In the genomic region with DNA sequence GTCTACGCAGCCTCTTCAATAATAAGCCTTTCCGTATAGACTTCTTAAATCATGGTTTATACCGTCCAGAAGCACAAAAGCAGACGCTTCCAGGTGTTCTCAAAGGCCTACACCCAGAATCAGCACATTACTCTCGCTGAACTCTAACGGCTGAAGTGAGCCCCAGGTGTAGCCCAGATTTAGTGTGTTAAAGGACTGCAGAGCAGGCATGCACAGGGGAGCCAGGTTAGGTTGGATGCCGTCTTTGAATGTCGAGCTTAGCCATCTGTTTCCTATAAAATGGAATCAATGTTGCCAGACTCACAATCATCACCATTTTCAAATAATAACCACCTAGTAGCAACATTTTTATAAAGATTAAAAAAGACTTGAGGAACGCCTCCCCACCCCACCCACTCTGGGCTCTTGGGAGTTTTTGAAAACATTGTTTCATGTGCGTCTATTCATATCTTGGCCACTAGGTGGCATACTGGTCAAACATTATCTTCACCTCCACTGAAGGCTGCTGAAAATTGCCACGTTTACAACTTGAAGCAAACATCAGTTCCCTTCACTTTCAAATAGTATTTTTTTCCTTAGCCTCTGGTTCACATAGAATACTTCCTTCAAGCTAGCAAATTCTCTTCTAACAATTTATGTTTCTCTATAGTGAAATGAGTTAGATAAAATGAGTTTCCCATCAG, we compare ENCODE assay signal across 8 mouse cellular contexts.
DNase-seq lines count a peak whose midpoint lies in the region; ATAC-seq and TF ChIP-seq lines count a peak whose summit lies in the region.

No protein-coding gene starts in this region.

- H3K27me3 ChIP-seq in forebrain, postnatal 0 days (ENCODE audit: insufficient read depth, low read length): no peaks in the 10 kb centered on the region
- no peaks in the 10 kb centered on the region for H3K27me3 ChIP-seq in kidney, embryonic 14.5 days (ENCODE audit: control insufficient read depth, insufficient read depth, low read length)

- peak; percentile 47 for DNase-seq in adrenal gland, postnatal 14 days
- DNase-seq in adrenal gland, postnatal 4 days (ENCODE audit: low spot score in 2 of 2): no peak
- DNase-seq in ES-E14 (ENCODE audit: low read depth, low spot score): peak; percentile 40
- peak; percentile 46 for DNase-seq in cerebellum, adult 9-10 months
- peak; percentile 87 for DNase-seq in forebrain, postnatal 0 days
- DNase-seq in lung, postnatal 10 days: peak; percentile 60
- peak; percentile 23 for DNase-seq in right cerebral cortex, postnatal 25 days

- no peak overlapping the region for H3K9ac ChIP-seq in ES-E14 (ENCODE audit: insufficient read depth, low read depth, low read length, poor library complexity, severe bottlenecking)
- no peak overlapping the region for H3K9ac ChIP-seq in forebrain, postnatal 0 days
- no peak overlapping the region for H3K9ac ChIP-seq in kidney, embryonic 14.5 days (ENCODE audit: low read depth, low read length)

- in situ Hi-C loops in ES-E14 (cut with MboI; ENCODE audit: low sequenced_read_pairs in 2 of 2, unreplicated experiment in 2 of 2): loop anchor here in 1 of 2 experiments (10.0 kb wide), 2 partner anchors 192 to 372 kb away; no protein-coding TSS in a partner anchor

- no peak overlapping the region for H3K4me3 ChIP-seq in ES-E14 (ENCODE audit: insufficient read depth in 1 of 2, low read depth in 1 of 2, low read length in 2 of 2, poor library complexity in 1 of 2, severe bottlenecking in 1 of 2)
- H3K4me3 ChIP-seq in forebrain, postnatal 0 days (ENCODE audit: low read depth, low read length): no peak overlapping the region
- no peak overlapping the region for H3K4me3 ChIP-seq in kidney, embryonic 14.5 days (ENCODE audit: low read length)

- no peaks in the 10 kb centered on the region for H3K4me1 ChIP-seq in ES-E14 (ENCODE audit: control insufficient read depth in 2 of 2, insufficient read depth in 2 of 2, low read length in 2 of 2, poor library complexity in 1 of 2)
- H3K4me1 ChIP-seq in forebrain, postnatal 0 days (ENCODE audit: insufficient read depth): no peaks in the 10 kb centered on the region
- H3K4me1 ChIP-seq in kidney, embryonic 14.5 days (ENCODE audit: control insufficient read depth, insufficient read depth, low read length): no peaks in the 10 kb centered on the region

- no peak overlapping the region for H3K4me2 ChIP-seq in forebrain, postnatal 0 days (ENCODE audit: low read depth)
- H3K4me2 ChIP-seq in kidney, embryonic 14.5 days (replicated peaks; ENCODE audit: low read depth, low read length): no peak overlapping the region

- 49% methylated on average over 11 of the region's 11 CpGs for WGBS in forebrain, postnatal 0 days
- WGBS in kidney, embryonic 14.5 days: 53% methylated on average over 11 of the region's 11 CpGs

- no peak overlapping the region for H3K27ac ChIP-seq in ES-E14 (ENCODE audit: insufficient read depth, low read depth, low read length, poor library complexity, severe bottlenecking)
- no peak overlapping the region for H3K27ac ChIP-seq in forebrain, postnatal 0 days (ENCODE audit: low read depth, low read length)
- H3K27ac ChIP-seq in kidney, embryonic 14.5 days (ENCODE audit: low read depth, low read length): no peak overlapping the region

- H3K9me3 ChIP-seq in ES-E14 (ENCODE audit: control insufficient read depth, insufficient read depth, low read depth, low read length): no peaks in the 10 kb centered on the region
- H3K9me3 ChIP-seq in forebrain, postnatal 0 days (ENCODE audit: low read length): no peaks in the 10 kb centered on the region
- H3K9me3 ChIP-seq in kidney, embryonic 14.5 days (ENCODE audit: control insufficient read depth, low read length): peaks cover 5% of the 10 kb centered on the region; the same call in 1 of the 2 replicates

- peak; percentile 91 for TF ChIP-seq CTCF in forebrain, postnatal 0 days (IDR thresholded peaks at IDR 0.05; ENCODE audit: low read depth)

- peak; percentile 76 for ATAC-seq in forebrain, postnatal 0 days
- ATAC-seq in kidney, embryonic 14.5 days (ENCODE audit: low FRiP score, low TSS enrichment): peak; percentile 35; the same call in 1 of the 2 replicates

- H3K36me3 ChIP-seq in ES-E14 (ENCODE audit: control insufficient read depth, insufficient read depth, low read length, poor library complexity, severe bottlenecking): no peaks in the 10 kb centered on the region
- no peaks in the 10 kb centered on the region for H3K36me3 ChIP-seq in forebrain, postnatal 0 days (ENCODE audit: insufficient read depth)
- H3K36me3 ChIP-seq in kidney, embryonic 14.5 days (ENCODE audit: control insufficient read depth, insufficient read depth, low read length): no peaks in the 10 kb centered on the region

TF ChIP-seq in ES-E14, 5 proteins besides CTCF, POLR2A, EP300 and RAD21:
- TF ChIP-seq ZNF384 (IDR thresholded peaks at IDR 0.05; ENCODE audit: low read depth, low read length) (no peak), MAFK (IDR thresholded peaks at IDR 0.05; ENCODE audit: insufficient read depth, low read depth, low read length) (0 out of 2 replicates have a peak, but pooled peaks have one; percentile 6), CHD2 (IDR thresholded peaks at IDR 0.05; ENCODE audit: low read depth, low read length) (no peak), ZC3H11A (IDR thresholded peaks at IDR 0.05; ENCODE audit: borderline replicate concordance, low read depth, low read length) (peak; percentile 91), HCFC1 (IDR thresholded peaks at IDR 0.05; ENCODE audit: borderline replicate concordance, insufficient read depth, low read length) (no peak)

Comparison
In these comparisons a context has a peak if more than half of its experiments do, and no peak if none do; other contexts are left out.
1. DNase-seq: peak in adrenal gland, postnatal 14 days (single experiment), ES-E14 (single experiment), cerebellum, adult 9-10 months (single experiment), forebrain, postnatal 0 days (single experiment), lung, postnatal 10 days (single experiment) and right cerebral cortex, postnatal 25 days (single experiment); none in adrenal gland, postnatal 4 days (0 of 2).